Mouse (Mus musculus): ENCODE measurements around the gene Cers2. TPM values are rescaled to one million over a fixed set of nuclear protein-coding genes. Genes with fewer than 3 reads are reported as not detected.

The Cers2 gene
- polyA plus RNA-seq, 1 experiment from 2014 or later: 168 TPM

- peak within 1 kb of the TSS; percentile 77 for H3K4me3 ChIP-seq
- peak within 1 kb of the TSS; percentile 89 for H3K9ac ChIP-seq
- H3K27ac ChIP-seq: peak within 1 kb of the TSS; percentile 98
- H3K4me2 ChIP-seq: peak within 1 kb of the TSS; percentile 83
- no peaks in the 10 kb centered on the region for H3K27me3 ChIP-seq
- H3K36me3 ChIP-seq: 0 out of 2 replicates have a peak, but pooled peaks cover 3% of the 10 kb centered on the region
- WGBS: under 1% methylated on average over 53 of the region's 53 CpGs
- H3K4me1 ChIP-seq: peaks cover 25% of the 10 kb centered on the region
- no peaks in the 10 kb centered on the region for H3K9me3 ChIP-seq
- ATAC-seq (ENCODE audit: insufficient number of reproducible peaks, insufficient read depth, low FRiP score, low TSS enrichment, low read depth): peak; percentile 89
Measured at GRCm38 (mm10) chr3:95281216-95282126, 33.1 kb upstream of the Cers2 start, which contains the start of the genes Mindy1 and Prune1. Gene Mindy1 (plus strand): TSS chr3:95281345. Gene Prune1 (minus strand): TSS chr3:95282076.

- under 1% methylated on average over 11 of the region's 11 CpGs for WGBS
- H3K9me3 ChIP-seq: no peaks in the 10 kb centered on the region
- peaks cover 25% of the 10 kb centered on the region for H3K4me1 ChIP-seq
- H3K4me2 ChIP-seq: peak overlapping the region; percentile 83
- peak overlapping the region; percentile 87 for H3K9ac ChIP-seq
- ATAC-seq (ENCODE audit: insufficient number of reproducible peaks, insufficient read depth, low FRiP score, low TSS enrichment, low read depth): no peak
- peak overlapping the region; percentile 77 for H3K4me3 ChIP-seq
- 0 out of 2 replicates have a peak, but pooled peaks cover 8% of the 10 kb centered on the region for H3K36me3 ChIP-seq
- no peaks in the 10 kb centered on the region for H3K27me3 ChIP-seq
- peak overlapping the region; percentile 98 for H3K27ac ChIP-seq
Measured at GRCm38 (mm10) chr3:95282381-95282864, 32.2 kb upstream of the Cers2 start.

- peak overlapping the region; percentile 98 for H3K27ac ChIP-seq
- H3K9ac ChIP-seq: peak overlapping the region; percentile 87
- H3K4me2 ChIP-seq: peak overlapping the region; percentile 83
- H3K4me1 ChIP-seq: peaks cover 25% of the 10 kb centered on the region
- WGBS: under 1% methylated on average over 49 of the region's 51 CpGs
- H3K36me3 ChIP-seq: peaks cover 14% of the 10 kb centered on the region
- peak; percentile 66 for ATAC-seq (ENCODE audit: insufficient number of reproducible peaks, insufficient read depth, low FRiP score, low TSS enrichment, low read depth)
- H3K27me3 ChIP-seq: no peaks in the 10 kb centered on the region
- peak overlapping the region; percentile 77 for H3K4me3 ChIP-seq
- H3K9me3 ChIP-seq: no peaks in the 10 kb centered on the region
Measured at GRCm38 (mm10) chr3:95282865-95283588, 31.6 kb upstream of the Cers2 start.

DNA sequence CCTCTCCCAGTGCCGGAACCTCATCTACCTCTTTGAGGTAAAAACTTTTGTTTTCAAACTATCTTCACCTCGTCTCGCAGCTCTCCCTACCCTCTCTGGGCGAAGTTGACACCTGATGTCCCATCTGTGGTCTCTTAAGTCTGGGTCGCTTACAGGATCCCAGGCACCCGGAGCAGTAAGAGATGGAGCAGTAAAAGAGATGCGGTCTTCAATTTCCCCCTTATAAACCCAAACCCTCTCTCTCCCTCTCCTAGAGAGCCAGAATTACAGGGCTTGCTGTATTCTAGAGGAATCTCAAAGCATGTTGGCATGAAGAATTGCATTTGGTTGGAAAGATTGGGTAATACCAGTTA lies 31.0 kb upstream of the Cers2 start:
- no peak for ATAC-seq (ENCODE audit: insufficient number of reproducible peaks, insufficient read depth, low FRiP score, low TSS enrichment, low read depth)
- Histone ChIP-seq H3K36me3 (peaks cover 20% of the 10 kb centered on the region), H3K9me3 (no peaks in the 10 kb centered on the region), H3K27ac (peak overlapping the region; percentile 98), H3K4me2 (peak overlapping the region; percentile 83), H3K4me1 (peaks cover 25% of the 10 kb centered on the region), H3K4me3 (peak overlapping the region; percentile 77), H3K9ac (peak overlapping the region; percentile 87), H3K27me3 (no peaks in the 10 kb centered on the region)
- WGBS: 1% methylated on average over 7 of the region's 7 CpGs

- H3K36me3 ChIP-seq: peaks cover 25% of the 10 kb centered on the region
- peak overlapping the region; percentile 83 for H3K4me2 ChIP-seq
- 3% methylated on average over 1 of the region's 1 CpGs for whole genome bisulfite sequencing
- peak overlapping the region; percentile 87 for H3K9ac ChIP-seq
- H3K4me1 ChIP-seq: peaks cover 25% of the 10 kb centered on the region
- H3K9me3 ChIP-seq: no peaks in the 10 kb centered on the region
- peak overlapping the region; percentile 77 for H3K4me3 ChIP-seq
- peak overlapping the region; percentile 98; the same call in 1 of the 2 replicates for H3K27ac ChIP-seq
- H3K27me3 ChIP-seq: no peaks in the 10 kb centered on the region
- ATAC-seq (ENCODE audit: insufficient number of reproducible peaks, insufficient read depth, low FRiP score, low TSS enrichment, low read depth): no peak
Measured at GRCm38 (mm10) chr3:95284062-95284461, 30.5 kb upstream of the Cers2 start.

- Histone ChIP-seq H3K36me3 (peaks cover 30% of the 10 kb centered on the region), H3K9me3 (no peaks in the 10 kb centered on the region), H3K9ac (peak overlapping the region; percentile 87), H3K27ac (no peak overlapping the region), H3K4me3 (peak overlapping the region; percentile 77), H3K4me1 (peaks cover 25% of the 10 kb centered on the region), H3K27me3 (no peaks in the 10 kb centered on the region), H3K4me2 (peak overlapping the region; percentile 83)
- WGBS: 83% methylated on average over 12 of the region's 12 CpGs
- no peak for ATAC-seq (ENCODE audit: insufficient number of reproducible peaks, insufficient read depth, low FRiP score, low TSS enrichment, low read depth)
Measured at GRCm38 (mm10) chr3:95284501-95285281, 29.9 kb upstream of the Cers2 start.

GRCm38 (mm10) chr3:95285390-95285789 lies 29.2 kb upstream of the Cers2 start:
- Histone ChIP-seq H3K4me1 (peaks cover 25% of the 10 kb centered on the region), H3K4me3 (no peak overlapping the region), H3K27ac (no peak overlapping the region), H3K36me3 (peaks cover 37% of the 10 kb centered on the region), H3K9ac (no peak overlapping the region), H3K27me3 (no peaks in the 10 kb centered on the region), H3K9me3 (no peaks in the 10 kb centered on the region), H3K4me2 (no peak overlapping the region)
- WGBS: 88% methylated on average over 5 of the region's 5 CpGs
- no peak for ATAC-seq (ENCODE audit: insufficient number of reproducible peaks, insufficient read depth, low FRiP score, low TSS enrichment, low read depth)

- no peak for ATAC-seq (ENCODE audit: insufficient number of reproducible peaks, insufficient read depth, low FRiP score, low TSS enrichment, low read depth)
- H3K27ac ChIP-seq: no peak overlapping the region
- 68% methylated on average over 5 of the region's 5 CpGs for WGBS
- no peak overlapping the region for H3K4me2 ChIP-seq
- no peaks in the 10 kb centered on the region for H3K9me3 ChIP-seq
- peaks cover 21% of the 10 kb centered on the region for H3K4me1 ChIP-seq
- H3K9ac ChIP-seq: no peak overlapping the region
- no peaks in the 10 kb centered on the region for H3K27me3 ChIP-seq
- H3K36me3 ChIP-seq: peaks cover 43% of the 10 kb centered on the region
- no peak overlapping the region for H3K4me3 ChIP-seq
Measured at GRCm38 (mm10) chr3:95286011-95286410, 28.6 kb upstream of the Cers2 start.

DNA sequence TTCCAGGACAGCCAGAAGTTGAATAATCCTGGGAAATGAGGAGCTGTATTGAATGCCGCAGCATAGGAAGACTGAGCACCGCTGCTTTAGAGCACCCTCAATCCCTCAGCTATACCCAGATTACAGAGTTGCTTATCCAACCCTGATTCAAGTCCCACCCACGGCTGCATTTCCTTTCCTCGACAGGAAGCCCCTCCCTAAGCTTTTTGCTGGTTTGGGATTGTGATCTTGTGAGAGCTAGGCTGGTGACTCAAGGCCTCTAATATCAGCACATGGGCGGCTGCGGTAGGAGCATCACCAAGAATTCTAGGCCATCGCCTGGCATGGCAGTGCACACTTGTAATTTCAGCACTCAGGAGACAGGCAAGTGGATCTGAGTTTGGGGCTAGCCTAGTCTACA lies 28.1 kb upstream of the Cers2 start:
- WGBS: 87% methylated on average over 7 of the region's 7 CpGs
- no peak overlapping the region for H3K4me3 ChIP-seq
- H3K4me2 ChIP-seq: no peak overlapping the region
- ATAC-seq (ENCODE audit: insufficient number of reproducible peaks, insufficient read depth, low FRiP score, low TSS enrichment, low read depth): no peak
- no peaks in the 10 kb centered on the region for H3K9me3 ChIP-seq
- no peak overlapping the region for H3K9ac ChIP-seq
- no peak overlapping the region for H3K27ac ChIP-seq
- no peaks in the 10 kb centered on the region for H3K27me3 ChIP-seq
- H3K4me1 ChIP-seq: peaks cover 21% of the 10 kb centered on the region
- H3K36me3 ChIP-seq: peaks cover 48% of the 10 kb centered on the region

DNA sequence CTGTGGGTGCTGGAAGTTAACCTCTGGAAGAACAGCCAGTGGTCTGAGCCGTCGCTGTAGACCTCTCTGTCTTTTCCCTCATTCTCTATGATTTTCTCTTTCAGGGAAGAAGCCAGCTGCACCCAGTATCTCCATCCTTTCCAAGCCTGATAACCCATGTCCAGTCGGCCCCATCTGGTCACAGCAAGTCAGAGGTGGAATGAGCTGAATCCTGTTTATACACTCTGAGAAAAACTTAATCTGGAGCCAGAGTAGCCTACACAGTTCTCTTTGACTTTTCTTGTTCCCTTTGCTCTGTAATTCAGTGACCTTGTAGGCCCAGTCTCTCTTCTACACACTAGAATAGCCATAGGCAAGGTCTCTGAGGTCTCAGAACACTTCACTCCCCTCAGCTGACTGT lies 27.1 kb upstream of the Cers2 start:
- H3K27ac ChIP-seq: no peak overlapping the region
- H3K27me3 ChIP-seq: no peaks in the 10 kb centered on the region
- peaks cover 58% of the 10 kb centered on the region for H3K36me3 ChIP-seq
- 96% methylated on average over 3 of the region's 3 CpGs for WGBS
- no peak overlapping the region for H3K4me3 ChIP-seq
- no peak overlapping the region for H3K4me2 ChIP-seq
- peaks cover 17% of the 10 kb centered on the region for H3K4me1 ChIP-seq
- no peak for ATAC-seq (ENCODE audit: insufficient number of reproducible peaks, insufficient read depth, low FRiP score, low TSS enrichment, low read depth)
- H3K9ac ChIP-seq: no peak overlapping the region
- H3K9me3 ChIP-seq: no peaks in the 10 kb centered on the region

- Histone ChIP-seq H3K9me3 (no peaks in the 10 kb centered on the region), H3K4me3 (no peak overlapping the region), H3K36me3 (peaks cover 77% of the 10 kb centered on the region), H3K4me2 (no peak overlapping the region), H3K27me3 (no peaks in the 10 kb centered on the region), H3K9ac (no peak overlapping the region), H3K4me1 (peaks cover 9% of the 10 kb centered on the region), H3K27ac (no peak overlapping the region)
- no peak for ATAC-seq (ENCODE audit: insufficient number of reproducible peaks, insufficient read depth, low FRiP score, low TSS enrichment, low read depth)
- WGBS: 89% methylated on average over 4 of the region's 4 CpGs
Measured at GRCm38 (mm10) chr3:95289419-95289818, 25.2 kb upstream of the Cers2 start.
